Mouse (Mus musculus): ENCODE measurements around the gene Olfr283. TPM values are rescaled to one million over a fixed set of nuclear protein-coding genes. Genes with fewer than 3 reads are reported as not detected.
"Not testable (repeated sequence)": the region's sequence is repeated elsewhere in the genome, so short reads cannot be mapped to it uniquely, and the experiment has no call there.

The Olfr283 gene
- not detected for total RNA-seq (2021)
- long read RNA-seq, experiment 1, result 0 reads
- long read RNA-seq, experiment 2, result 0 reads

DNA sequence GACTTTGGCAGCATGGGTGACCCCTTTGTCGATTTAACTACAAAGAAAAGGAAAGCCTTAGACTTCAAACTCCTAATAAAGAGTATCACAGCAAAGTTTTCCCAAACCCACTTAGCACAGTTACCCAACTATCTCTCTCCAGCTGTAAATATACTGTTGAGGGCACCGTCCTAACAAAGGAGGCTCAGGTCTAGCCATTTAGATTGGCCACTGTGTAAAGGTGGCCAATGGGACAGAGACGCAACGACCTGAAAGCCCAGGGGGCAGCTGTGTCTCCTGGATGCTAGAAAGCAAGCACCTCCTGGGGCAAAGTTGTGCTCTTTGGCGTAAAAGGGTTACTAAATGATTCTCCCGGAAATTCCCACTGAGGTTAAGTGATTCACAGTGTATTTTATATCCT is at the start of gene Olfr283:
Olfr283 (minus strand) TSS at position 101 of the 400 bp plus-strand sequence.
- DNase-seq (ENCODE audit: low spot score in 2 of 2), result no peak
- intact Hi-C loops (cut with DNase I), result no loop called here

DNA sequence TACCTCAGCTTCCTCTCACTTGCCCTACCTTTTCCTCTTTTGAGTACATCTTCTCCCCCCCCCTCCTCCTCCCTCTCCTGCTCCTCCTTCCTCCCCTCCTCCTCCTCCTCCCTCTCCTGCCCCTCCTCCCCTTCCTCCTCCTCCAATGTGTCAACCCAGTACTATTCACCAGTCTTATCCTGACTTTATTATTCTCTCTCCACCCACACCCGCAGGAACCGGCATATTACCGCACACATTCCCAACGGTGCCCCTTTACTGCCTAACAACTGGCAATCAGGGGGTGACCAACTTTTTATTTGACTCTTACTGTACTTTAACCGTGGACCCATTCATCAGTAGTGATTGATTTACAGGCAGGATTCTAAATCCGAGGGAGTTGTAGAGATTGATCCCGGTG is 44.4 kb upstream of the Olfr283 start:
- no peak for DNase-seq (ENCODE audit: low spot score in 2 of 2)
- intact Hi-C loops (cut with DNase I), result no loop called here

DNA sequence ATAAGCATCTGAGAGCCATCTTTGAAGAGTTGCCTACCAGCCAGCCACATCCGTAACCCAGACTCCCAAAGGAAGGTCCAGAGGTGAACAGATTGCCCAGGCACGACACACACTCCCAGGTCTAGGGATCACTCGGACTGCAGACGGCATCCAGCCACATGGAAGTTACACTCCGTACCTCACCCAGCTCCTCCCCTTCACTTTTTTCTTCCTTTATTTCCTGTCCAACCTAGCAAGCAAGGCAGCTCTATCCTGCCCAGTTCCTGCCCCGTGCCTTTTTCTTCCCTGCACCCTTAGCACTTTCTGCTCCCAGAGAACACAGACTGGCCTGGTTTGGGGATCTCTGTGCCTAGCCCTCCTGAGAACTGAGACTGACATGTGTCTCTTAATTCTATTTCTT is 44.0 kb upstream of the Olfr283 start:
- intact Hi-C loops (cut with DNase I), result no loop called here
- DNase-seq (ENCODE audit: low spot score in 2 of 2), result no peak

DNA sequence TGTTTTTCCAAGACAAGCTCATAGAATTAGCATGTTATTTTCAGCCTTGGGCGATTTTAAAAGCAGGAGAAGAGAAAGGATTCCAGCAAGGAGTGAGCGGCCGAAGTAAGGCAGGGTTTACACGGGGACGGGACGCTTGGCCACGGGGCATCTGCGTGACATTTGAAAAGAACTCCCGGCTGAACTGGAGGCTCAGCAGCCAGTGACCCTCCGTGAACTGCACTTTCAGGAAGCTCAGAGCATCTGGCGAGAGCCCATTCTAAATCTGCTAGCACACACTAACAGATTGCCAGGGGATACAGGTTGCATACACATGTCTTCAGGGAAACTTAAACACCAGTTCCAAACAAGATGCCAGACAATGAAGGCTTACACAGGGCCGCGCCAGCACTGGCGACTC is 43.6 kb upstream of the Olfr283 start:
- intact Hi-C loops (cut with DNase I), result no loop called here
- no peak for DNase-seq (ENCODE audit: low spot score in 2 of 2)

- intact Hi-C loops (cut with DNase I), result no loop called here
- no peak for DNase-seq (ENCODE audit: low spot score in 2 of 2)
Measured at GRCm38 (mm10) chr15:98420897-98421296, 40.2 kb upstream of the Olfr283 start.

DNA sequence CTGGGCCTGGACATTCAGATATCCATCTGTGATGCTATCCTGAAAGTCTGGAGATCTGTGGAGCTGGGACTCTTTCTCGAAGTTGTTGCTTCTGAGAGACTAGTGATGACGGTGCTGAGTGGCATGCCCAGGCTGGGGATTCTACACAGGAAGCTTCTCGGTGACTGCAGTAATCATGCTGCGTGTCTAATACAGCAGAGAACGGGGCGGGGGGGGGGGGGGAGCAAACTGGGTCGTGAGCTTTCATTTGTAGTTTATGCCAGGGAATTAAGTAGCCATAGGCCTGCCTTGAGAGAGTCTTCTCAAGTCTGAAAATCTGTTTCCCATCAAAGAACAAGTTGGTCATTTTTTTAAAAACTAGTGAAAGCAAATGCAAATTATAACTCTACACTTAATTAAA is 37.4 kb upstream of the Olfr283 start:
- DNase-seq (ENCODE audit: low spot score in 2 of 2), result no peak
- intact Hi-C loops (cut with DNase I), result loop anchor here (10.0 kb wide), 1 partner anchor 87 kb away; no protein-coding TSS in a partner anchor

DNA sequence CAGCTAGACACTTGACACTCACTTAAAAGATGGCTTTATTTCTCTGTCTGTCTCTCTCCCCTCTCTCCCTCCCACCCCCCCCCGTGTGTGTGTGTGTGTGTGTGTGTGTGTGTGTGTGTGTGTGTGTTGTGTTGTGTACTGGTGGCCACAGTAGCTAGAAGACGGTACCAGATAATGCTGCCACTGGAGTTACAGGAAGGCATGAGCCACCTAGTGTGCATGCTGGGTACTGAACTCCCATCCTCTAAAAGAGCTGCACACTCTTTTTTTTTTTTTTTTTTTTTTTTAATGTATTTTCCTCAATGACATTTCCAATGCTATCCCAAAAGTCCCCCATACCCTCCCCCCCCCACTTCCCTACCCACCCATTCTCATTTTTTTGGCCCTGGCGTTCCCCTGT is 36.5 kb upstream of the Olfr283 start:
- intact Hi-C loops (cut with DNase I), result loop anchor here (10.0 kb wide), 1 partner anchor 88 kb away; no protein-coding TSS in a partner anchor
- not testable (repeated sequence) for DNase-seq (ENCODE audit: low spot score in 2 of 2)

- not testable (repeated sequence) for DNase-seq (ENCODE audit: low spot score in 2 of 2)
- intact Hi-C loops (cut with DNase I), result loop anchor here (10.0 kb wide), 1 partner anchor 88 kb away; no protein-coding TSS in a partner anchor
Measured at GRCm38 (mm10) chr15:98416802-98417201, 36.1 kb upstream of the Olfr283 start.

DNA sequence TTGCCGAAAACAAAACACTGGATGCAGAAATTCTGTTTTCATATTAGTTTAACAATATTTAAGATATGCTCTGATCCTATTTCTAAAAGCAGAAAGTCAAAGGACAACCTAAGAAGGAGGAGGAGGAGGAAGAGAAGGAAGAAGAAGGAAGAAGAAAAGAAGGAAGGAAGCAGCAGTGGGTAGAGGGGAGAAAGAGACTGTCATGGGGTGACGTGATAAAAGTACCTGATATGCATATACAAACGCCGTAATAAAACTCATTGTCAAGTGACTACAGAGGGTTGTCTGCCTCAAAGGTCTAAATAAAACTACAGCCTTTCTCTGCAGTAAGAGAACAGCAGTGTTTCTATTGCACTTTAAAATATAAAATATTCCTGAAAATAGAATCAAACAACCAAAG is 35.2 kb upstream of the Olfr283 start:
- intact Hi-C loops (cut with DNase I), result loop anchor here (10.0 kb wide), 1 partner anchor 89 kb away; no protein-coding TSS in a partner anchor

DNA sequence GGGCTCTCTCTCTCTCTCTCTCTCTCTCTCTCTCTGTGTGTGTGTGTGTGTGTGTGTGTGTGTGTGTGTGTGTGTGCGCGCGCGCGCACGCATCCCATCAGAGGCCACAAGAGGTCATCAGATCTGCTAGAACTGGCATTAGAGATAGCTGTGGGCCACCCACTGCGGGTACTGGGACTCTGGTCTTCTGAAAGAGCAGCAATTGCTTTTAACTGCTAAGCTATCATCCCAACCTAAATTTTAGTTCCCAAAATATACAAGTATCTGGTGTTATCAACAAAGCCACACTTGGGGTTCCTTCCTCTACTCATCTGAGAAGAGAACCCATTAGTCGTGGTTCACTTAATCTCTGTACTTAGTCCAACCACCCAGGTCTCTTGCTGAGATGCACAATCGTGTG is 29.5 kb upstream of the Olfr283 start:
- intact Hi-C loops (cut with DNase I), result loop anchor here (10.0 kb wide), 1 partner anchor 95 kb away; no protein-coding TSS in a partner anchor
- no peak for DNase-seq (ENCODE audit: low spot score in 2 of 2)

More for the DNA sequence above, 35.2 kb upstream of the Olfr283 start:
- no peak for DNase-seq (ENCODE audit: low spot score in 2 of 2)

- intact Hi-C loops (cut with DNase I), result loop anchor here (10.0 kb wide), 1 partner anchor 95 kb away; no protein-coding TSS in a partner anchor
Measured at GRCm38 (mm10) chr15:98409635-98410034, 28.9 kb upstream of the Olfr283 start.

GRCm38 (mm10) chr15:98408406-98409060 is 27.8 kb upstream of the Olfr283 start:
- intact Hi-C loops (cut with DNase I), result no loop called here
- DNase-seq (ENCODE audit: low spot score in 2 of 2), result peak; percentile 39 to 60

More at GRCm38 (mm10) chr15:98409635-98410034, 28.9 kb upstream of the Olfr283 start:
- DNase-seq (ENCODE audit: low spot score in 2 of 2), result no peak

DNA sequence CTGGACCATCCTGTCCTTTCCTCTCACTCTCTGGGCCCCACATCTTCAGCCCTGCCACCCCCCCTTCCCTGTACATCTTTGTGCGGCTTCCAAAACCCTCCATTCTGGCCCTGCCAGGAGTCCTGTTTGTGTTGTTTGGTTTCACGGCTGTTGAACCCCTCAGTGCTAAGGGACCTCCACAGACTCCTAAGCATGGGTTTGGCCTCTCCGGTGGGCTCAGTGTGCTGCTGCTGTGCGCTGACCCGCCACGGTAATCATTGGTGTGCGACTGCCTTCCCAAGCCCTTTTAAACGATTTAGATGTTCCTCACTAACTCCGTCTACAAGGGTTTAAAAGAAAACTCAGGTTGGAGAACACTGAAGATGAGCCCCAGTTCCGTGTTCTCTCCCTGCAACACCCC is 21.6 kb upstream of the Olfr283 start:
- intact Hi-C loops (cut with DNase I), result no loop called here
- no peak for DNase-seq (ENCODE audit: low spot score in 2 of 2)

GRCm38 (mm10) chr15:98397136-98397535 is 16.4 kb upstream of the Olfr283 start:
- intact Hi-C loops (cut with DNase I), result no loop called here
- DNase-seq (ENCODE audit: low spot score in 2 of 2), result no peak

- intact Hi-C loops (cut with DNase I), result loop anchor here (5.0 kb wide), 2 partner anchors 210 to 305 kb away; no protein-coding TSS in a partner anchor
- no peak for DNase-seq (ENCODE audit: low spot score in 2 of 2)
Measured at GRCm38 (mm10) chr15:98391903-98392187, 11.1 kb upstream of the Olfr283 start.

DNA sequence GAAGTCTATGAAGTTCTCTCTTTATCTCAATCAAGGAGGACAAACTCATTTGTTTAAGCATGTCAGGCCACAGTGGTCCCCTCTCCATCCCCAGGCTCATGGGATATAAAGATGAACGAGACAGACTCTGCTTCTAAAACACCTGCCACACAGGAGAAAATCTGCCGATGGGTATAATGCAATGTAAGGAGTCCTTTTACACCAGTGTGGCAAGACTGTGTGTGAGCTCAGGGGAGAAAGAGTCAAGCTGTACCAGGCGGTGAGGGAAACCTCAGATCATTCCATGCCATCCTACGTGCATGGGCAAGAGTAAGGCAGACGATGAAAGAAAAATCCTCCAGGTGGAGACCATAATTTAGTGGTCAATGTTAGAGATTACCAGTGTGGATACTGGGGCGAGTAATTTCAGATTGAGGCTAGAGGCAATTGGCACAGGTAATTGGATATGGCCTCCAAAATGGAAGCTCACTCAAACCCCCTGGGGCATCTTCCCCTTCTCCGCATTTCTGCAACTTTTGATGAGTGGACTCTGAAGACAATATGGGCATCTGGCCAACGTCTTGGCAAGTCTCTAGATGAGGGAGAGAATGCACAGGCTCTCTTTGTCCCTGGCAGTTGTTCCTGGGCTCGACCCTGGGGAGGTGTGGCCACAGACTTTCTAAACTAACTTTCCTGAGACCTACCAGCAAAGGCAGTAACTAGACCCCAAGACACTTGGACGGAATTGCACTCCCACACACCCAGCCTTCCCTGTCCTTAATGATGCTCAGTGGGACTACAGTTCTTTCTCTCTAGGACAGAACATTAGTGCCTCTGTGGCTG is 10.5 kb upstream of the Olfr283 start:
- no peak for DNase-seq (ENCODE audit: low spot score in 2 of 2)
- intact Hi-C loops (cut with DNase I), result loop anchor here (5.0 kb wide), 2 partner anchors 209 to 304 kb away; no protein-coding TSS in a partner anchor

GRCm38 (mm10) chr15:98389796-98390195 is 9.1 kb upstream of the Olfr283 start:
- intact Hi-C loops (cut with DNase I), result loop anchor here (5.0 kb wide), 2 partner anchors 207 to 302 kb away; no protein-coding TSS in a partner anchor
- DNase-seq (ENCODE audit: low spot score in 2 of 2), result peak; percentile 72 to 73

DNA sequence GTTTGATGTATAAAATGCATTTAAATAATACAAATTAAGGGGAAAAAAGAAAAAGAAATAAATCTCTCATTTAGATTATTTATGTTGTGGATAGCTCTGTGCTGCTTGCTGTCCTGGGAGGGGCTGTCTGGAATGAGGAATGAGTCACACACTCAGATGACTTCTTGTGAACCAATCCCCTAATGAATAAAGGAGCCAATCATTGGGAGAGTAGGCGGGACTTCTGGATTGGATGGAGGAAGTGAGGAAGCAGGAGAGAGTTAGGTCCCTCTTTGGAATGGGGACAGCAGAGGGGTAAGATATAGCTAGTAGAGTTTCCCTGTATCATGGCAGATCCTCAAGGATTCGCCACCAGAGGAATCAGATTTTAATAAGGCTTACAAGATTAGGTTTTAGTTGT is 6.9 kb upstream of the Olfr283 start:
- DNase-seq (ENCODE audit: low spot score in 2 of 2), result no peak
- intact Hi-C loops (cut with DNase I), result no loop called here

DNA sequence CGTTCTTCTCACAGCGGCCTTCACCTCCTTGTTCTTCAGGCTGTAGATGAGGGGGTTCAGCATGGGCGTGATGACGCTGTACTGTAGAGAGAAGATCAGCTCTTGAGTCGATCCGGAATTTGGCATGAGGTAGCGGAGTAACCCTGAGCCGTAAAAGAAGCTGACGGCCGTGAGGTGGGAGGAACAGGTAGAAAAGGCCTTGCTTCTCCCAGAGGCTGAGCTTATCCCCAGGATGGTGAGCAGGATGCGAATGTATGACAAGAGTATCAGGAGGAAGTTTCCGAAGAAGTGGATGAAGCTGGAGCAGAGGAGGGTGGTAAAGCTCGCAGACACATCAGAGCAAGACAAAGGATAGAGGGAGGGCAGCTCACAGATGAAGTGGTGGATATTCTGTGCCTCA is 2.5 kb downstream of the Olfr283 start:
- intact Hi-C loops (cut with DNase I), result no loop called here
- no peak for DNase-seq (ENCODE audit: low spot score in 2 of 2)

DNA sequence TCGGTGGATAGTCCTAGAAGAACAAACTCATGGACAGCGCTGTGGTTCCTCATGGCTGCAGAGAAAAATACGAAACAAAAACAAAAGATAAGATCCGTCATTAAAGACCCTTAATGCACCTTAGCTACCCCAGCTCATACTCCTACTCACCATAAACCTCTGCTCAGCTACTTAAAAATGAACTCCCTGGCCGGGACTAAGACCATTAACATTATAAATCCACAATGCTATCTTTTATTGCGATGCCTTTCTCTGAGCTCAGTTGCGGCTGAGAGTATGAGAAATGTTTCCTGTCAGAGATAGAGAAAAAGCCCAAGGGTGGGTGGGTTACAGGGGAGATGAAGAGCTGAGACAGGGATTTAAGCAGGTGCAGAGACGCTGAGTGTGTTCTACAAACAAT is 39.9 kb downstream of the Olfr283 start, which contains the start of gene Olfr284:
Olfr284 (minus strand) TSS at position 101 of the 400 bp plus-strand sequence.
- intact Hi-C loops (cut with DNase I), result no loop called here

More for the DNA sequence above, 39.9 kb downstream of the Olfr283 start, which contains the start of gene Olfr284:
- no peak for DNase-seq (ENCODE audit: low spot score in 2 of 2)
